Comparison of ENCODE assay signal across 8 mouse cellular contexts in genomic region chr7:128738041-128738440, GRCm38 (mm10). TPM values are rescaled to one million over a fixed set of nuclear protein-coding genes. Genes with fewer than 3 reads are reported as not detected.
DNase-seq lines count a peak whose midpoint lies in the region; ATAC-seq lines count a peak whose summit lies in the region.

No protein-coding gene starts in this region.

- peaks cover 6% of the 10 kb centered on the region; the same call in 1 of the 2 replicates for H3K36me3 ChIP-seq in liver, embryonic 11.5 days (ENCODE audit: control insufficient read depth, insufficient read depth, low read length)
- H3K36me3 ChIP-seq in embryonic facial prominence, embryonic 12.5 days = peaks cover 5% of the 10 kb centered on the region
- peaks cover 37% of the 10 kb centered on the region for H3K36me3 ChIP-seq in limb, embryonic 10.5 days
- peaks cover 7% of the 10 kb centered on the region; the same call in 1 of the 2 replicates for H3K36me3 ChIP-seq in neural tube, embryonic 12.5 days

- peaks cover 19% of the 10 kb centered on the region for H3K4me1 ChIP-seq in liver, embryonic 11.5 days (replicated peaks; ENCODE audit: control insufficient read depth, insufficient read depth, low read length)
- H3K4me1 ChIP-seq in embryonic facial prominence, embryonic 12.5 days = peaks cover 15% of the 10 kb centered on the region
- peaks cover 14% of the 10 kb centered on the region for H3K4me1 ChIP-seq in limb, embryonic 10.5 days
- peaks cover 16% of the 10 kb centered on the region for H3K4me1 ChIP-seq in neural tube, embryonic 12.5 days

- no peaks in the 10 kb centered on the region for H3K27me3 ChIP-seq in liver, embryonic 11.5 days (replicated peaks; ENCODE audit: control insufficient read depth, insufficient read depth, low read length)
- peaks cover 3% of the 10 kb centered on the region; the same call in 1 of the 2 replicates for H3K27me3 ChIP-seq in embryonic facial prominence, embryonic 12.5 days
- peaks cover 2% of the 10 kb centered on the region; the same call in 1 of the 2 replicates for H3K27me3 ChIP-seq in limb, embryonic 10.5 days (ENCODE audit: low read depth, poor library complexity, severe bottlenecking)
- no peaks in the 10 kb centered on the region for H3K27me3 ChIP-seq in neural tube, embryonic 12.5 days (replicated peaks)

- no peak overlapping the region; the same call in 1 of the 2 replicates for H3K9ac ChIP-seq in liver, embryonic 11.5 days (ENCODE audit: low read depth, low read length)
- no peak overlapping the region for H3K9ac ChIP-seq in embryonic facial prominence, embryonic 12.5 days
- H3K9ac ChIP-seq in neural tube, embryonic 12.5 days = no peak overlapping the region

- H3K4me3 ChIP-seq in liver, embryonic 11.5 days (ENCODE audit: low read depth, low read length) = peak overlapping the region; percentile 92
- peak overlapping the region; percentile 96; the same call in 1 of the 2 replicates for H3K4me3 ChIP-seq in embryonic facial prominence, embryonic 12.5 days
- H3K4me3 ChIP-seq in limb, embryonic 10.5 days = peak overlapping the region; percentile 99
- no peak overlapping the region for H3K4me3 ChIP-seq in neural tube, embryonic 12.5 days

- DNase-seq in liver, embryonic 11.5 days (ENCODE audit: low spot score) = no peak
- DNase-seq in liver = no peak
- DNase-seq in limb, embryonic 10.5 days (ENCODE audit: low spot score) = no peak
- no peak for DNase-seq in embryo, embryonic 10.5 days (ENCODE audit: low spot score)
- DNase-seq in right cerebral cortex, adult 2 months (ENCODE audit: low spot score in 2 of 2) = no peak
- no peak for DNase-seq in frontal cortex, postnatal 36 days (ENCODE audit: low spot score in 2 of 2)

- peak overlapping the region; percentile 86 for H3K4me2 ChIP-seq in liver, embryonic 11.5 days
- H3K4me2 ChIP-seq in embryonic facial prominence, embryonic 12.5 days (replicated peaks) = peak overlapping the region; percentile 92
- peak overlapping the region; percentile 81 for H3K4me2 ChIP-seq in neural tube, embryonic 12.5 days (replicated peaks)

- H3K27ac ChIP-seq in liver, embryonic 11.5 days (ENCODE audit: low read depth, low read length) = no peak overlapping the region
- H3K27ac ChIP-seq in embryonic facial prominence, embryonic 12.5 days = no peak overlapping the region
- no peak overlapping the region for H3K27ac ChIP-seq in limb, embryonic 10.5 days
- H3K27ac ChIP-seq in neural tube, embryonic 12.5 days = no peak overlapping the region

- no peak for ATAC-seq in liver, embryonic 11.5 days (replicated peaks; ENCODE audit: low FRiP score)
- ATAC-seq in embryonic facial prominence, embryonic 12.5 days (ENCODE audit: insufficient number of reproducible peaks, insufficient read depth, low FRiP score, low TSS enrichment) = no peak
- ATAC-seq in neural tube, embryonic 12.5 days (ENCODE audit: low FRiP score, low read depth) = no peak

- H3K9me3 ChIP-seq in liver, embryonic 11.5 days (ENCODE audit: control insufficient read depth, low read length) = no peaks in the 10 kb centered on the region
- H3K9me3 ChIP-seq in embryonic facial prominence, embryonic 12.5 days = no peaks in the 10 kb centered on the region
- no peaks in the 10 kb centered on the region for H3K9me3 ChIP-seq in limb, embryonic 10.5 days (replicated peaks)
- no peaks in the 10 kb centered on the region for H3K9me3 ChIP-seq in neural tube, embryonic 12.5 days

- 48% methylated on average over 5 of the region's 5 CpGs for WGBS in liver, embryonic 11.5 days
- 75% methylated on average over 5 of the region's 5 CpGs for WGBS in embryonic facial prominence, embryonic 12.5 days
- whole genome bisulfite sequencing in limb, embryonic 10.5 days = 84% methylated on average over 5 of the region's 5 CpGs
- WGBS in neural tube, embryonic 12.5 days = 87% methylated on average over 5 of the region's 5 CpGs

RNA-seq across cellular contexts. Expression of gene Mcmbp, which starts 2.3 kb away (rescaled TPM):
- polyA plus RNA-seq in liver, embryonic 11.5 days (2014; fragmentation: Nextera tagmentation; extraction: Ambion mirVana) = 54.7 and 59.4 TPM in 2 replicates
- polyA plus RNA-seq in embryonic facial prominence, embryonic 12.5 days (2016; fragmentation: Nextera tagmentation; extraction: Ambion mirVana) = 77.9 and 80.2 TPM in 2 replicates
- polyA plus RNA-seq in limb, embryonic 10.5 days (2016; fragmentation: Nextera tagmentation; extraction: Ambion mirVana) = 76.7 and 78.1 TPM in 2 replicates
- 61.8 and 66.2 TPM in 2 replicates for polyA plus RNA-seq in neural tube, embryonic 12.5 days (2016; fragmentation: Nextera tagmentation; extraction: Ambion mirVana)

RNA-seq across cellular contexts. Expression of gene Sec23ip, which starts 6.7 kb away (rescaled TPM):
- 40.8 and 43.7 TPM in 2 replicates for polyA plus RNA-seq in liver, embryonic 11.5 days (2014; fragmentation: Nextera tagmentation; extraction: Ambion mirVana)
- 35.8 and 37.3 TPM in 2 replicates for polyA plus RNA-seq in embryonic facial prominence, embryonic 12.5 days (2016; fragmentation: Nextera tagmentation; extraction: Ambion mirVana)
- 37.1 and 39.1 TPM in 2 replicates for polyA plus RNA-seq in limb, embryonic 10.5 days (2016; fragmentation: Nextera tagmentation; extraction: Ambion mirVana)
- 42.4 and 42.9 TPM in 2 replicates for polyA plus RNA-seq in neural tube, embryonic 12.5 days (2016; fragmentation: Nextera tagmentation; extraction: Ambion mirVana)
